Mouse (Mus musculus) MEL (cell line): ENCODE measurements at regions not wholly inside any gene's neighbourhood (a gene's known extent, or its start where the extent isn't known, plus 50 kb on each side); places are given as distances from the start of the nearest gene placed in this dataset.

Source experiments
- DNase-seq: peaks from one replicate; pipeline ENCODE4 v3.0.0; 2011; ENCODE audit warnings: low read depth, low spot score
- H3K27ac ChIP-seq: 2 replicates; pipeline ENCODE4 v1.5.1; 2012; ENCODE audit warnings: low read depth, mild to moderate bottlenecking, control low read depth, low read length, moderate library complexity; ENCODE audit not compliant: control insufficient read depth
- H3K27me3 ChIP-seq, 2 experiments: fragments of 150-350 bp in 1 of 2; sonication (generic) in 1 of 2; 2 replicates each; pipeline ENCODE4 v1.6.1; 2012; ENCODE audit warnings: low read length in 2 of 2, mild to moderate bottlenecking in 2 of 2, improper control_type of control experiment in 1 of 2, moderate library complexity in 1 of 2; ENCODE audit not compliant: insufficient read depth in 2 of 2, control insufficient read depth in 1 of 2
- H3K36me3 ChIP-seq, 2 experiments: 2 replicates each; pipeline ENCODE4 v1.6.1; 2012 to 2014; ENCODE audit warnings: low read length in 2 of 2, improper control_type of control experiment in 1 of 2, inconsistent platforms in 1 of 2, mild to moderate bottlenecking in 1 of 2; ENCODE audit not compliant: insufficient read depth in 2 of 2, control insufficient read depth in 1 of 2
- H3K4me1 ChIP-seq, 2 experiments: fragments of 150-350 bp in 1 of 2; sonication (generic) in 1 of 2; 2 replicates each; pipeline ENCODE4 v1.6.1; 2012; ENCODE audit warnings: low read length in 2 of 2, improper control_type of control experiment in 1 of 2, mild to moderate bottlenecking in 1 of 2; ENCODE audit not compliant: insufficient read depth in 2 of 2, control insufficient read depth in 1 of 2
- H3K4me3 ChIP-seq, 2 experiments: fragments of 150-350 bp in 1 of 2; sonication (generic) in 1 of 2; 2 replicates each; pipeline ENCODE4 v1.5.1; 2012; ENCODE audit warnings: low read depth in 2 of 2, low read length in 2 of 2, mild to moderate bottlenecking in 2 of 2, moderate library complexity in 2 of 2, control low read depth in 1 of 2, improper control_type of control experiment in 1 of 2; ENCODE audit not compliant: control insufficient read depth in 1 of 2, insufficient read depth in 1 of 2
- H3K79me2 ChIP-seq: 2 replicates; pipeline ENCODE4 v1.6.1; 2012; ENCODE audit warnings: mild to moderate bottlenecking, low read length, moderate library complexity; ENCODE audit not compliant: control insufficient read depth, poor library complexity, insufficient read depth
- H3K9ac ChIP-seq: 2 replicates; pipeline ENCODE4 v1.6.1; 2012; ENCODE audit warnings: low read depth, mild to moderate bottlenecking, control low read depth, low read length, moderate library complexity; ENCODE audit not compliant: control insufficient read depth, poor library complexity, severe bottlenecking
- H3K9me3 ChIP-seq: fragments of 150-350 bp; sonication (generic); replicated peaks from 2 replicates; pipeline ENCODE4 v1.6.1; 2012; ENCODE audit warnings: mild to moderate bottlenecking, low read length, improper control_type of control experiment, moderate library complexity; ENCODE audit not compliant: insufficient read depth
- CHD2 ChIP-seq: IDR thresholded peaks from 2 replicates; pipeline ENCODE4 v1.6.1; 2011; ENCODE audit warnings: low read length, improper control_type of control experiment
- CTCF ChIP-seq, 3 experiments: IDR thresholded peaks in 2 of 3; conservative IDR thresholded peaks in 1 of 3; 2 replicates each; pipeline ENCODE4 v1.5.1; 2011 to 2012; ENCODE audit warnings: low read length in 3 of 3, low read depth in 2 of 3, mild to moderate bottlenecking in 2 of 3, improper control_type of control experiment in 1 of 3, inconsistent platforms in 1 of 3, mixed read lengths in 1 of 3, moderate library complexity in 1 of 3; ENCODE audit not compliant: control insufficient read depth in 1 of 3, insufficient read depth in 1 of 3, poor library complexity in 1 of 3, severe bottlenecking in 1 of 3
- E2F4 ChIP-seq: IDR thresholded peaks from 2 replicates; pipeline ENCODE4 v1.6.1; 2011; ENCODE audit warnings: low read depth, low read length, improper control_type of control experiment, borderline replicate concordance
- ELF1 ChIP-seq: IDR thresholded peaks from 2 replicates; pipeline ENCODE4 v1.6.1; 2014; ENCODE audit warnings: low read depth, mild to moderate bottlenecking, inconsistent platforms, low read length, improper control_type of control experiment, moderate library complexity
- EP300 ChIP-seq, 2 experiments: IDR thresholded peaks; 2 replicates each; pipeline ENCODE4 v1.6.1; 2011; ENCODE audit warnings: improper control_type of control experiment in 2 of 2, low read length in 2 of 2, low read depth in 1 of 2, mild to moderate bottlenecking in 1 of 2
- ETS1 ChIP-seq: IDR thresholded peaks from 2 replicates; pipeline ENCODE4 v1.6.1; 2012; ENCODE audit warnings: low read depth, mild to moderate bottlenecking, inconsistent platforms, low read length, improper control_type of control experiment, moderate library complexity
- HCFC1 ChIP-seq: IDR thresholded peaks from 2 replicates; pipeline ENCODE4 v1.6.1; 2012; ENCODE audit warnings: low read depth, mild to moderate bottlenecking, inconsistent platforms, low read length, improper control_type of control experiment, moderate library complexity
- JUND ChIP-seq: IDR thresholded peaks from 2 replicates; pipeline ENCODE4 v1.6.1; 2011; ENCODE audit warnings: low read depth, mild to moderate bottlenecking, improper control_type of control experiment, low read length
- KAT2A ChIP-seq: conservative IDR thresholded peaks from 2 replicates; pipeline ENCODE4 v1.6.1; 2012; ENCODE audit warnings: low read depth, low read length, improper control_type of control experiment, inconsistent platforms
- MAX ChIP-seq: IDR thresholded peaks from 2 replicates; pipeline ENCODE4 v1.6.1; 2011; ENCODE audit warnings: low read length, improper control_type of control experiment
- MYB ChIP-seq: IDR thresholded peaks from 2 replicates; pipeline ENCODE4 v1.6.1; 2011; ENCODE audit warnings: mild to moderate bottlenecking, low read depth, low read length, improper control_type of control experiment
- NRF1 ChIP-seq: IDR thresholded peaks from 2 replicates; pipeline ENCODE4 v1.6.1; 2014; ENCODE audit warnings: low read depth, mild to moderate bottlenecking, inconsistent platforms, low read length, improper control_type of control experiment, moderate library complexity; ENCODE audit not compliant: poor library complexity, insufficient read depth, severe bottlenecking
- POLR2AphosphoS5 ChIP-seq: IDR thresholded peaks from 2 replicates; pipeline ENCODE4 v1.6.1; 2012; ENCODE audit warnings: low read depth, borderline replicate concordance, mild to moderate bottlenecking, inconsistent platforms, low read length, moderate library complexity, mixed read lengths
- RCOR1 ChIP-seq: IDR thresholded peaks from 2 replicates; pipeline ENCODE4 v1.6.1; 2012; ENCODE audit warnings: low read depth, mild to moderate bottlenecking, inconsistent platforms, low read length, improper control_type of control experiment
- SIN3A ChIP-seq: IDR thresholded peaks from 2 replicates; pipeline ENCODE4 v1.6.1; 2012; ENCODE audit warnings: low read length, improper control_type of control experiment, inconsistent platforms
- SMC3 ChIP-seq: IDR thresholded peaks from 2 replicates; pipeline ENCODE4 v1.6.1; 2011; ENCODE audit warnings: low read depth, low read length, improper control_type of control experiment
- TAL1 ChIP-seq: IDR thresholded peaks from 2 replicates; pipeline ENCODE4 v1.6.1; 2012; ENCODE audit warnings: mild to moderate bottlenecking, inconsistent platforms, low read length, moderate library complexity, mixed read lengths
- USF1 ChIP-seq: IDR thresholded peaks from 2 replicates; pipeline ENCODE4 v1.6.1; 2014; ENCODE audit warnings: low read depth, mild to moderate bottlenecking, inconsistent platforms, low read length, improper control_type of control experiment, moderate library complexity
- USF2 ChIP-seq, 2 experiments: IDR thresholded peaks; 2 replicates each; pipeline ENCODE4 v1.6.1; 2011 to 2012; ENCODE audit warnings: improper control_type of control experiment in 2 of 2, low read length in 2 of 2, borderline replicate concordance in 1 of 2, inconsistent platforms in 1 of 2, low read depth in 1 of 2, mild to moderate bottlenecking in 1 of 2; ENCODE audit not compliant: insufficient read depth in 1 of 2
- ZC3H11A ChIP-seq: IDR thresholded peaks from 2 replicates; pipeline ENCODE4 v1.6.1; 2012; ENCODE audit warnings: low read depth, mild to moderate bottlenecking, inconsistent platforms, low read length, improper control_type of control experiment
- ZKSCAN1 ChIP-seq: IDR thresholded peaks from 2 replicates; pipeline ENCODE4 v1.6.1; 2012; ENCODE audit warnings: low read depth, mild to moderate bottlenecking, inconsistent platforms, low read length, improper control_type of control experiment, moderate library complexity
- ZNF384 ChIP-seq: IDR thresholded peaks from 2 replicates; pipeline ENCODE4 v1.6.1; 2012; ENCODE audit warnings: low read depth, mild to moderate bottlenecking, inconsistent platforms, low read length, improper control_type of control experiment

GRCm38 (mm10) chr10:96800801-96801200 is 184.0 kb downstream of the Btg1 start:
- no peak for DNase-seq
- no peak overlapping the region for H3K27ac ChIP-seq

GRCm38 (mm10) chr10:96804030-96804784 is 187.4 kb downstream of the Btg1 start:
- H3K9ac ChIP-seq, result no peak overlapping the region
- no peak for TF ChIP-seq ELF1
- TF ChIP-seq ZNF384, result no peak
- TF ChIP-seq MAX, result no peak
- TF ChIP-seq CTCF (IDR thresholded peaks at IDR 0.05 in 2 of 3, conservative IDR thresholded peaks at IDR 0.05 in 1 of 3; ENCODE audit: control insufficient read depth in 1 of 3, insufficient read depth in 1 of 3, low read depth in 2 of 3, low read length in 3 of 3, poor library complexity in 1 of 3, severe bottlenecking in 1 of 3), result no peak
- TF ChIP-seq TAL1, result no peak
- no peak for TF ChIP-seq USF2 (IDR thresholded peaks at IDR 0.05; ENCODE audit: borderline replicate concordance in 1 of 2, insufficient read depth in 1 of 2, low read depth in 1 of 2, low read length in 2 of 2)
- TF ChIP-seq MYB, result no peak
- no peak for TF ChIP-seq USF1
- TF ChIP-seq SIN3A, result no peak
- TF ChIP-seq RCOR1, result no peak
- no peak for TF ChIP-seq ZC3H11A
- H3K4me1 ChIP-seq, result no peaks in the 10 kb centered on the region
- no peaks in the 10 kb centered on the region for H3K36me3 ChIP-seq
- no peaks in the 10 kb centered on the region for H3K27me3 ChIP-seq
- H3K79me2 ChIP-seq, result no peaks in the 10 kb centered on the region
- no peak overlapping the region for H3K27ac ChIP-seq
- H3K9me3 ChIP-seq, result no peaks in the 10 kb centered on the region
- no peak for DNase-seq
- no peak overlapping the region for H3K4me3 ChIP-seq

More at GRCm38 (mm10) chr10:96800801-96801200, 184.0 kb downstream of the Btg1 start:
- TF ChIP-seq JUND (no peak), USF2 (IDR thresholded peaks at IDR 0.05; ENCODE audit: borderline replicate concordance in 1 of 2, insufficient read depth in 1 of 2, low read depth in 1 of 2, low read length in 2 of 2) (no peak), RCOR1 (no peak), CHD2 (no peak), ETS1 (no peak), POLR2AphosphoS5 (no peak), EP300 (IDR thresholded peaks at IDR 0.05; ENCODE audit: low read depth in 1 of 2, low read length in 2 of 2) (no peak), E2F4 (no peak), ZKSCAN1 (no peak), SMC3 (no peak), HCFC1 (no peak), SIN3A (no peak), NRF1 (no peak), KAT2A (no peak)
- Histone ChIP-seq H3K27me3 (no peaks in the 10 kb centered on the region), H3K4me1 (no peaks in the 10 kb centered on the region), H3K9me3 (no peaks in the 10 kb centered on the region), H3K9ac (no peak overlapping the region), H3K36me3 (no peaks in the 10 kb centered on the region), H3K79me2 (no peaks in the 10 kb centered on the region), H3K4me3 (no peak overlapping the region)
